Mouse (Mus musculus) Muller cell, postnatal 12 days (primary cell): Measurements from ENCODE around the gene Serinc4.

Source experiments
- DNase-seq: peaks from one replicate; pipeline ENCODE4 v3.0.0-alpha.2; 2015; ENCODE audit errors: inconsistent ontology term

The Serinc4 gene

GRCm38 (mm10) chr2:121447006-121447405 is 9.6 kb downstream of the Serinc4 start:
- DNase-seq: no peak

GRCm38 (mm10) chr2:121446506-121446905 is 10.1 kb downstream of the Serinc4 start:
- no peak for DNase-seq

- no peak for DNase-seq
These were observed 11.5 kb downstream of the Serinc4 start for GRCm38 (mm10) chr2:121445117-121445516.

GRCm38 (mm10) chr2:121444178-121444577 is 12.4 kb downstream of the Serinc4 start, which contains the start of gene Ell3:
Ell3 (minus strand) TSS chr2:121444278.
- DNase-seq: no peak

GRCm38 (mm10) chr2:121443068-121443349 is 13.6 kb downstream of the Serinc4 start:
- DNase-seq: no peak

- peak; percentile 67 for DNase-seq
These were observed 14.1 kb downstream of the Serinc4 start for GRCm38 (mm10) chr2:121442259-121443067.

- no peak for DNase-seq
These were observed 14.8 kb downstream of the Serinc4 start for GRCm38 (mm10) chr2:121441800-121442199.

- DNase-seq: no peak
These were observed 15.6 kb downstream of the Serinc4 start for GRCm38 (mm10) chr2:121440834-121441605.

GRCm38 (mm10) chr2:121439746-121440145 is 16.8 kb downstream of the Serinc4 start:
- DNase-seq: no peak

GRCm38 (mm10) chr2:121434854-121435253 is 21.7 kb downstream of the Serinc4 start:
- no peak for DNase-seq

- no peak for DNase-seq
These were observed 30.7 kb downstream of the Serinc4 start for GRCm38 (mm10) chr2:121425890-121426289.

GRCm38 (mm10) chr2:121423166-121423565 is 33.4 kb downstream of the Serinc4 start:
- DNase-seq: no peak

GRCm38 (mm10) chr2:121418476-121418875 is 38.1 kb downstream of the Serinc4 start:
- DNase-seq: no peak

- no peak for DNase-seq
These were observed 40.2 kb downstream of the Serinc4 start for GRCm38 (mm10) chr2:121416356-121416755.

GRCm38 (mm10) chr2:121415591-121415990 is 41.0 kb downstream of the Serinc4 start:
- no peak for DNase-seq

GRCm38 (mm10) chr2:121415103-121415502 is 41.5 kb downstream of the Serinc4 start:
- no peak for DNase-seq

GRCm38 (mm10) chr2:121414139-121414685 is 42.4 kb downstream of the Serinc4 start:
- peak; percentile 54 for DNase-seq

- DNase-seq: peak; percentile 98
These were observed 43.1 kb downstream of the Serinc4 start, which contains the start of the genes Pdia3 and Catsper2 for GRCm38 (mm10) chr2:121413387-121414042. Pdia3 (plus strand) TSS chr2:121413775. Catsper2 (minus strand) TSS chr2:121413792.

GRCm38 (mm10) chr2:121412843-121413386 is 43.7 kb downstream of the Serinc4 start:
- no peak for DNase-seq

- no peak for DNase-seq
These were observed 48.4 kb downstream of the Serinc4 start for GRCm38 (mm10) chr2:121408160-121408559.

GRCm38 (mm10) chr2:121403296-121403695 is 53.3 kb downstream of the Serinc4 start:
- no peak for DNase-seq

- DNase-seq: peak; percentile 54
These were observed 60.0 kb downstream of the Serinc4 start for GRCm38 (mm10) chr2:121396624-121397023.
